Mouse (Mus musculus): ENCODE data around the gene Pdia4.
A peak's percentile ranks its signal among the peaks of the same experiment; 100 is the strongest.
"Not testable (repeated sequence)": the region's sequence is repeated elsewhere in the genome, so short reads cannot be mapped to it uniquely, and the experiment has no call there.

Pdia4 gene

DNA sequence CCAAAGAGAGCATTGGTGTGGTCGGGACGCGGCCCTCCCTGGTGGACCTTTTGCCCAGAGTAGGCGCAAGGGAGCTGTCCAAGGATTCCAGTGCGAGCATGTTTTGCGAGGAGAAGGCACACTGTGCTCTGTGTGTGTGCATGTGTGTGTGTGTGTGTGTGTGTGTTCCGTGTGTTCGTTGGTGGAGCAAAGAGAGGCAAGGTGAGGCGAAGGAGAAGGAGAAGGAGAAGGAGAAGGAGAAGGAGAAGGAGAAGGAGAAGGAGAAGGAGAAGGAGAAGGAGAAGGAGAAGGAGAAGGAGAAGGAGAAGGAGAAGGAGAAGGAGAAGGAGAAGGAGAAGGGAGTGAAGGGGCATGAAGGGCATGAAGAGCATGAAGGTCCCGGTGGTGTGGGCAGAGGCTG lies 50.5 kb downstream of the Pdia4 start:
- DNase-seq (ENCODE audit: low spot score in 2 of 2): peak in 1 of 2 experiments; percentile 15

DNA sequence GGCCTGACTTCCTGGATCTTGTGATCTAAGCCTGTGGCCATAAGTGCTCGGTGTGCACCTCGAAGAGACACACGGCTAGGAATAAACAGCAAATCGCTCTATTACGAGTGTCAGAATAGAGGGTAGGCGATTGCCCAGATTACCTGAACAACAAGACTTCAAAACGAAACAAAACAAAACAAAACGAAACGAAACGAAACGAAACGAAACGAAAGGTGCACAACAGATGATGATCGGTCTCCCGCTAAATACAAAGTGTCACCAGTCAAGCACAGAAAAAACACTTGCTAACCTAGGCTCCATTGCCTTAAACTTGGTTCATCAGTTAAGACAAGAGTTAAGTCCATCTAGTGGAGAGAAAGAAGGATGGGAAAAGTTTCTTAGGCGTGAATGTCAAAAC lies 53.8 kb downstream of the Pdia4 start:
- DNase-seq (ENCODE audit: low spot score in 2 of 2): peak in 1 of 2 experiments; percentile 14

DNA sequence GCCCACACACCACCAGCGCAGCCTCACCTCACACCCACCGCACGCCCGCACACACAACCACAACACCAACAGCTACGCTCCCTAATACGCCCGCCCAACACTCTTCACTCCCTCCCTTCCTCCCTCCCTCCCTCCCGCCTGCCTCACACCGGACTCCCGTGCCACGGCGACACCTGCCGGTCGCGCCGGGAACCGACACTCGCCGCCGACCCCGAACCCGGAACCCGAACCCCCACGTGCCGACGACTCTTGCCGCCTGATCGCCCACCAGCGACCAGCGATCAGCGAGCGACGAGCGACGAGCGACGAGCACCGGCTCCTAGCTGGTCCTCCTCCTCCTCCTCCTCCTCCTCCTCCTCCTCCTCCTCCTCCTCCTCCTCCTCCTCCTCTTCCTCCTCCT lies 55.4 kb downstream of the Pdia4 start:
- DNase-seq (ENCODE audit: low spot score in 2 of 2): peak in 1 of 2 experiments; percentile 65

DNA sequence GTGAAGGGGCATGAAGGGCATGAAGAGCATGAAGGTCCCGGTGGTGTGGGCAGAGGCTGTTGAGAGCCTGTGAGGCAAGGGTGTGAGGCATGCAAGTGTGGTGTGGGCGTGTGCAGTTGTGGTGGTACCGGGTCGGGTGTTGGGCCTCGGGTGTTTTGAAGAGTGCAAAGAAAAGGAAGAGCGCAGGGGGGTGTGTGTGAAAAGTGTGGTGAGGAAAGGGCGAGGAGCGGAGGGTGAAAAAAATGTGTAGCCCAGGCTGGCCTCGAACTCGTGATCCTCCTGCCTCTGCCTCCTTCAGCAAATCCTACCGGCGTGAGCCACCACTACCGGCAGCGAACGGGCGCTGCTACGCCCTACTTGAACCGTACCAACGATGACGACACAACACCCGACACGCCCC lies 55.8 kb downstream of the Pdia4 start:
- not testable (repeated sequence) for DNase-seq (ENCODE audit: low spot score in 2 of 2)

DNA sequence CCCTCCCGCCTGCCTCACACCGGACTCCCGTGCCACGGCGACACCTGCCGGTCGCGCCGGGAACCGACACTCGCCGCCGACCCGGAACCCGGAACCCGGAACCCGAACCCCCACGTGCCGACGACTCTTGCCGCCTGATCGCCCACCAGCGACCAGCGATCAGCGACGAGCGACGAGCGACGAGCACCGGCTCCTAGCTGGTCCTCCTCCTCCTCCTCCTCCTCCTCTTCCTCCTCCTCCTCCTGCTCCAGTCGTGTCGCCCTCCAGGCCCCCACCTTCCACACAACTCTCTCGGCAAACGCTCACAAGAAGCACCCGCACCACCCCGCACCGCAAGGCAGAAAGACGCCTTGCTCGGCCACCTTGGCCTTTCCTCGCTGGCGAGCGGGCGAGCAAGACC lies 60.1 kb downstream of the Pdia4 start:
- not testable (repeated sequence) for DNase-seq (ENCODE audit: low spot score in 2 of 2)

DNA sequence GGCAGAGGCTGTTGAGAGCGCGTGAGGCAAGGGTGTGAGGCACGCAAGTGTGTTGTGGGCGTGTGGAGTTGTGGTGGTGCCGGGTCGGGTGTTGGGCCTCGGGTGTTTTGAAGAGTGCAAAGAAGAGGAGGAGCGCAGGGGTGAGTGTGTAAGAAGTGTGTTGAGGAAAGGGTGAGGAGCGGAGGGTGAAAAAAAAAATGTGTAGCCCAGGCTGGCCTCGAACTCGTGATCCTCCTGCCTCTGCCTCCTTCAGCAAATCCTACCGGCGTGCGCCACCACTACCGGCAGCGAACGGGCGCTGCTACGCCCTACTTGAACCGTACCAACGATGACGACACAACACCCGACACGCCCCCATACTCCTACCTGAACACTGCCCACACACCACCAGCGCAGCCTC lies 64.9 kb downstream of the Pdia4 start:
- DNase-seq (ENCODE audit: low spot score in 2 of 2): peak; percentile 78 to 86

DNA sequence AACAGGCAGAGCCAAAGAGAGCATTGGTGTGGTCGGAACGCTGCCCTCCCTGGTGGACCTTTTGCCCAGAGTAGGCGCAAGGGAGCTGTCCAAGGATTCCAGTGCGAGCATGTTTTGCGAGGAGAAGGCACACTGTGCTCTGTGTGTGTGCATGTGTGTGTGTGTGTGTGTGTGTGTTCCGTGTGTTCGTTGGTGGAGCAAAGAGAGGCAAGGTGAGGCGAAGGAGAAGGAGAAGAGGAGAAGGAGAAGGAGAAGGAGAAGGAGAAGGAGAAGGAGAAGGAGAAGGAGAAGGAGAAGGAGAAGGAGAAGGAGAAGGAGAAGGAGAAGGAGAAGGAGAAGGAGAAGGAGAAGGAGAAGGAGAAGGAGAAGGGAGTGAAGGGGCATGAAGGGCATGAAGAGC lies 65.3 kb downstream of the Pdia4 start:
- not testable (repeated sequence) for DNase-seq (ENCODE audit: low spot score in 2 of 2)

Measured in urinary bladder, postnatal 4 days (tissue).